Mouse (Mus musculus): ENCODE data around the gene Mettl16.

DNA sequence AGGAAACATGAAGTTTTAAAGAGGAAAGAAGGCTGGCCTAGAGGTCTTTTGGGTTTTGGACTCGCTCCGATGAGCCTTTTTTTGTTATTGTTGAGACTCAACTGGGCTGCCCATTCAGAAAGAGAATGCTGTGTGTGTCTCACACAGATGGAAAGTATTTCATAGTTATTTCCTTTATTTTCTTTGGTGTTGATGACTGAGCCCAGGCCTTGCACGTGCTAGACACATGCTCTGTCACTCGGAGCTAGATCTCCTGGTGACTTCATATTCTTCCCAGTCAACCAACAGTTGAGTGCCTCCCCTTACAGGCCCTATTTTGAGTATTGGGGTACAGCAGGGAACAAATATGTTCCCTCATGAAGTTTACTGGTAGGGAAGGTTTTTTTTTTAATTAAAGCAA is 1.0 kb downstream of the Mettl16 start:
- no peak for TF ChIP-seq POLR2A (IDR thresholded peaks at IDR 0.05; ENCODE audit: insufficient read length, low read depth)
- TF ChIP-seq USF1 (IDR thresholded peaks at IDR 0.05; ENCODE audit: low read depth), result no peak
- no peak for TF ChIP-seq CEBPB (IDR thresholded peaks at IDR 0.05; ENCODE audit: insufficient read depth, poor library complexity, severe bottlenecking)
- TF ChIP-seq MYOG (IDR thresholded peaks at IDR 0.05; ENCODE audit: control insufficient read depth in 1 of 3, insufficient read depth in 1 of 3, insufficient read length in 2 of 3, low read depth in 2 of 3), result no peak
- TF ChIP-seq E2F4 (IDR thresholded peaks at IDR 0.05; ENCODE audit: insufficient read depth), result no peak
- no peak for TF ChIP-seq MAX (IDR thresholded peaks at IDR 0.05; ENCODE audit: low read depth)
- TF ChIP-seq TCF12 (IDR thresholded peaks at IDR 0.05; ENCODE audit: insufficient read depth, poor library complexity, severe bottlenecking), result no peak
- no peak for TF ChIP-seq REST (IDR thresholded peaks at IDR 0.05; ENCODE audit: insufficient read depth, insufficient read length)
